Mouse (Mus musculus) heart, postnatal 25 days (tissue): Measurements from ENCODE around the gene Ccndbp1. TPM values are rescaled to one million over a fixed set of nuclear protein-coding genes. Genes with fewer than 3 reads are reported as not detected.
"Not testable (repeated sequence)": the region's sequence is repeated elsewhere in the genome, so short reads cannot be mapped to it uniquely, and the experiment has no call there.

Source experiments
- DNase-seq: peaks from one replicate; pipeline ENCODE4 v3.0.0; 2022; ENCODE audit warnings: low spot score
- intact Hi-C: fragments of 180-260 bp; cut with DNase I; formaldehyde crosslinking; loops from one replicate; pipeline ENCODE4 v1.15.1; 2025
- total RNA-seq, 2 experiments: library from RNA; stranded (reverse); gene quantifications; 2 replicates each; pipeline ENCODE4 v1.2.3; 2021

Ccndbp1 gene
- total RNA-seq, 2 experiments from 2014 or later: 27.9 to 33.7 TPM

GRCm38 (mm10) chr2:120991196-120991595 is 17.0 kb upstream of the Ccndbp1 start:
- DNase-seq: no peak
- intact Hi-C loops: no loop called here

- intact Hi-C loops, DNase-seq: not testable (repeated sequence)
Observed at GRCm38 (mm10) chr2:120996607-120997006, 11.6 kb upstream of the Ccndbp1 start.

GRCm38 (mm10) chr2:120998863-120999262 is 9.3 kb upstream of the Ccndbp1 start:
- DNase-seq: no peak
- intact Hi-C loops: no loop called here

GRCm38 (mm10) chr2:121003586-121003985 is 4.6 kb upstream of the Ccndbp1 start:
- no peak for DNase-seq
- intact Hi-C loops: no loop called here

- DNase-seq: no peak
- intact Hi-C loops: no loop called here
Observed at GRCm38 (mm10) chr2:121004018-121004811, 4.0 kb upstream of the Ccndbp1 start.

GRCm38 (mm10) chr2:121006986-121007385 is 1.2 kb upstream of the Ccndbp1 start:
- no peak for DNase-seq
- intact Hi-C loops: no loop called here

GRCm38 (mm10) chr2:121008664-121009007 is 433 bp downstream of the Ccndbp1 start:
- DNase-seq: no peak
- intact Hi-C loops: no loop called here

- intact Hi-C loops: no loop called here
- DNase-seq: no peak
Observed at GRCm38 (mm10) chr2:121009071-121009677, 971 bp downstream of the Ccndbp1 start.

- intact Hi-C loops: no loop called here
- DNase-seq: no peak
Observed at GRCm38 (mm10) chr2:121012676-121013075, 4.5 kb downstream of the Ccndbp1 start.

GRCm38 (mm10) chr2:121015507-121015906 is 7.3 kb downstream of the Ccndbp1 start:
- intact Hi-C loops: no loop called here
- DNase-seq: no peak

GRCm38 (mm10) chr2:121016226-121016625 is 8.0 kb downstream of the Ccndbp1 start:
- intact Hi-C loops: no loop called here
- DNase-seq: no peak

GRCm38 (mm10) chr2:121017151-121017550 is 8.9 kb downstream of the Ccndbp1 start:
- intact Hi-C loops: no loop called here
- no peak for DNase-seq

GRCm38 (mm10) chr2:121022918-121023317 is 14.7 kb downstream of the Ccndbp1 start:
- DNase-seq: no peak
- intact Hi-C loops: no loop called here

- DNase-seq: no peak
- intact Hi-C loops: no loop called here
Observed at GRCm38 (mm10) chr2:121036733-121037341, 28.6 kb downstream of the Ccndbp1 start, which contains the start of gene Epb42. TSS of gene Epb42 (minus strand) at chr2:121037072.

GRCm38 (mm10) chr2:121038851-121039250 is 30.6 kb downstream of the Ccndbp1 start:
- intact Hi-C loops, DNase-seq: not testable (repeated sequence)

GRCm38 (mm10) chr2:121039382-121039781 is 31.2 kb downstream of the Ccndbp1 start:
- intact Hi-C loops: no loop called here

GRCm38 (mm10) chr2:121041098-121041497 is 32.9 kb downstream of the Ccndbp1 start:
- intact Hi-C loops: loop anchor here (1.0 to 10.0 kb wide), 2 partner anchors 61 to 354 kb away; no protein-coding TSS in a partner anchor
- DNase-seq: no peak

More at GRCm38 (mm10) chr2:121039382-121039781, 31.2 kb downstream of the Ccndbp1 start:
- no peak for DNase-seq

- no peak for DNase-seq
- intact Hi-C loops: loop anchor here (10.0 kb wide), 1 partner anchor 349 kb away; no protein-coding TSS in a partner anchor
Observed at GRCm38 (mm10) chr2:121045653-121046052, 37.5 kb downstream of the Ccndbp1 start.

GRCm38 (mm10) chr2:121052176-121052575 is 44.0 kb downstream of the Ccndbp1 start:
- intact Hi-C loops: no loop called here
- no peak for DNase-seq

- no peak for DNase-seq
- intact Hi-C loops: no loop called here
Observed at GRCm38 (mm10) chr2:121054060-121054459, 45.9 kb downstream of the Ccndbp1 start.

- DNase-seq: no peak
- intact Hi-C loops: no loop called here
Observed at GRCm38 (mm10) chr2:121055915-121056314, 47.7 kb downstream of the Ccndbp1 start.
